Mouse (Mus musculus): ENCODE results near the gene Slc1a6.

GRCm38 (mm10) chr10:78812358-78813060 lies 32.2 kb downstream of the Slc1a6 start:
- TF ChIP-seq CTCF (IDR thresholded peaks at IDR 0.05; ENCODE audit: control insufficient read depth, insufficient read depth, low read length): no peak
- TF ChIP-seq POLR2A (IDR thresholded peaks at IDR 0.05; ENCODE audit: borderline replicate concordance, control insufficient read depth, low read depth, low read length): no peak
